ENCODE assay signal across 7 mouse cellular contexts in genomic region chr5:127616884-127617635, GRCm38 (mm10). TPM values are rescaled to one million over a fixed set of nuclear protein-coding genes. Genes with fewer than 3 reads are reported as not detected.
DNase-seq lines count a peak whose midpoint lies in the region; ATAC-seq lines count a peak whose summit lies in the region.

No protein-coding gene starts in this region.

- under 1% methylated on average over 86 of the region's 91 CpGs for WGBS in intestine, embryonic 16.5 days
- WGBS in midbrain, embryonic 11.5 days: under 1% methylated on average over 71 of the region's 91 CpGs

- DNase-seq in adrenal gland, adult 8-10 months: peak; percentile 96
- DNase-seq in embryo, embryonic 9.5 days (ENCODE audit: extremely low spot score): peak; percentile 96
- DNase-seq in gastrocnemius, postnatal 4 days (ENCODE audit: low spot score in 2 of 2): peak; percentile 97 to 99
- peak; percentile 98 to 99 for DNase-seq in left cerebral cortex, postnatal 36 days (ENCODE audit: low spot score in 2 of 2)
- peak; percentile 98 for DNase-seq in midbrain, embryonic 11.5 days (ENCODE audit: low spot score, missing footprints)
- DNase-seq in skeletal muscle tissue, adult 2 months (ENCODE audit: low read depth, low spot score): peak; percentile 95

- no peaks in the 10 kb centered on the region for H3K27me3 ChIP-seq in intestine, embryonic 16.5 days (replicated peaks; ENCODE audit: control insufficient read depth, insufficient read depth, low read length)
- H3K27me3 ChIP-seq in midbrain, embryonic 11.5 days (ENCODE audit: control insufficient read depth, insufficient read depth, low read length): no peaks in the 10 kb centered on the region

- intact Hi-C loops in left cerebral cortex, postnatal 36 days (cut with DNase I): loop anchor here (10.0 kb wide), 1 partner anchor 818 kb away; the partner anchor contains the start of gene Tmem132d

- peak overlapping the region; percentile 97 for H3K4me3 ChIP-seq in intestine, embryonic 16.5 days (ENCODE audit: low read length)
- H3K4me3 ChIP-seq in midbrain, embryonic 11.5 days (ENCODE audit: low read depth, low read length): peak overlapping the region; percentile 99

- H3K9ac ChIP-seq in intestine, embryonic 16.5 days (ENCODE audit: low read depth, low read length): peak overlapping the region; percentile 97
- H3K9ac ChIP-seq in midbrain, embryonic 11.5 days (ENCODE audit: low read length): peak overlapping the region; percentile 97

- no peaks in the 10 kb centered on the region for H3K36me3 ChIP-seq in intestine, embryonic 16.5 days (ENCODE audit: control insufficient read depth, insufficient read depth, low read length)
- no peaks in the 10 kb centered on the region for H3K36me3 ChIP-seq in midbrain, embryonic 11.5 days (ENCODE audit: control insufficient read depth, insufficient read depth, low read length)

- H3K9me3 ChIP-seq in intestine, embryonic 16.5 days (ENCODE audit: control insufficient read depth, low read length): no peaks in the 10 kb centered on the region
- H3K9me3 ChIP-seq in midbrain, embryonic 11.5 days (ENCODE audit: control insufficient read depth, low read length): no peaks in the 10 kb centered on the region

- H3K4me2 ChIP-seq in intestine, embryonic 16.5 days (ENCODE audit: low read depth, low read length): peak overlapping the region; percentile 92
- peak overlapping the region; percentile 69 for H3K4me2 ChIP-seq in midbrain, embryonic 11.5 days

- ATAC-seq in intestine, embryonic 16.5 days: peak; percentile 97
- peak; percentile 96 for ATAC-seq in midbrain, embryonic 11.5 days (ENCODE audit: low FRiP score)

- peak overlapping the region; percentile 75 for H3K27ac ChIP-seq in intestine, embryonic 16.5 days (ENCODE audit: low read length)
- H3K27ac ChIP-seq in midbrain, embryonic 11.5 days (ENCODE audit: low read depth, low read length): peak overlapping the region; percentile 57

- peaks cover 29% of the 10 kb centered on the region for H3K4me1 ChIP-seq in intestine, embryonic 16.5 days (ENCODE audit: control insufficient read depth, insufficient read depth, low read length)
- H3K4me1 ChIP-seq in midbrain, embryonic 11.5 days (ENCODE audit: control insufficient read depth, insufficient read depth, low read length): peaks cover 13% of the 10 kb centered on the region

RNA-seq across cellular contexts. Expression of gene Glt1d1, which starts 15.0 kb away (rescaled TPM):
- 1 to 10 TPM in 1 of 4 experiments, under 1 TPM in 3; 0.46 to 3.1 (median 0.55) TPM for total RNA-seq in adrenal gland, adult 8-10 months (2022)
- total RNA-seq in gastrocnemius, postnatal 4 days (2021): not detected
- polyA plus RNA-seq in intestine, embryonic 16.5 days (2015; fragmentation: Nextera tagmentation; extraction: Ambion mirVana): 0.13 and 0.43 TPM in 2 replicates
- 10 to 100 TPM; 22.8 to 25.0 TPM for total RNA-seq in left cerebral cortex, postnatal 36 days (2021)
- 0.33 and 1.1 TPM in 2 replicates for polyA plus RNA-seq in midbrain, embryonic 11.5 days (2014; fragmentation: Nextera tagmentation; extraction: Ambion mirVana)

RNA-seq across cellular contexts. Expression of gene Slc15a4, which starts 15.6 kb away (rescaled TPM):
- total RNA-seq in adrenal gland, adult 8-10 months (2022): 10 to 100 TPM; 16.9 to 20.0 (median 19.1) TPM
- 10 to 100 TPM; 14.3 to 20.1 TPM for total RNA-seq in gastrocnemius, postnatal 4 days (2021)
- 15.2 and 19.7 TPM in 2 replicates for polyA plus RNA-seq in intestine, embryonic 16.5 days (2015; fragmentation: Nextera tagmentation; extraction: Ambion mirVana)
- total RNA-seq in left cerebral cortex, postnatal 36 days (2021): 10 to 100 TPM; 18.5 to 26.2 TPM
- polyA plus RNA-seq in midbrain, embryonic 11.5 days (2014; fragmentation: Nextera tagmentation; extraction: Ambion mirVana): 21.0 and 23.1 TPM in 2 replicates

Comparison
In these comparisons a context has a peak if more than half of its experiments do, and no peak if none do; other contexts are left out.
1. Peak in every context shown above with its lines: DNase-seq, ATAC-seq, H3K4me3 ChIP-seq and H3K27ac ChIP-seq.
2. RNA of gene Glt1d1, which starts 15.0 kb away (total RNA-seq): 22.8 to 25.0 TPM in left cerebral cortex, postnatal 36 days; 0.46 to 3.1 TPM in adrenal gland, adult 8-10 months and not detected in gastrocnemius, postnatal 4 days; every median in the first group is over 4 times any median in the second.